Mouse (Mus musculus): ENCODE data around the gene Dsel.
A peak's percentile ranks its signal among the peaks of the same experiment; 100 is the strongest.

Gene Dsel

GRCm38 (mm10) chr1:111864779-111865165 lies at the start of gene Dsel:
Gene Dsel (minus strand): TSS chr1:111864918.
- peak; percentile 91 for DNase-seq

DNA sequence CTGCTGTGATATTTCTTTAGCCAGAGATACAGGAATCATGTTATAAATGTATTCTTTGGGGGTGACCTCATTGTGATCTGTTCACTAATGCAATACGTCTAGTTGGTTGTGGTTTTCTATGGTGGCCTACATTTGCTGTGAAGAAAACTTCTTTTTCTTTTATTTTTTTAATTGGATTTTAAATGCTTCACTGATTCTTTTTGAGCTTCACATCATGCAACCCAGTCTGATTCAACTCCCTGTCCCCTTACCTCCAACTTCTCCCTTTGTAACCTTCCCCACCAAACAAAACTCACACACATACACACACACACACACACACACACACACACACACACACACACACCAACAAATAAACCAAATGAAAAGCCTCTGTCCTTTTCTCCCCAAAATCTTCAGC lies 46.7 kb upstream of the Dsel start:
- DNase-seq: no peak

DNA sequence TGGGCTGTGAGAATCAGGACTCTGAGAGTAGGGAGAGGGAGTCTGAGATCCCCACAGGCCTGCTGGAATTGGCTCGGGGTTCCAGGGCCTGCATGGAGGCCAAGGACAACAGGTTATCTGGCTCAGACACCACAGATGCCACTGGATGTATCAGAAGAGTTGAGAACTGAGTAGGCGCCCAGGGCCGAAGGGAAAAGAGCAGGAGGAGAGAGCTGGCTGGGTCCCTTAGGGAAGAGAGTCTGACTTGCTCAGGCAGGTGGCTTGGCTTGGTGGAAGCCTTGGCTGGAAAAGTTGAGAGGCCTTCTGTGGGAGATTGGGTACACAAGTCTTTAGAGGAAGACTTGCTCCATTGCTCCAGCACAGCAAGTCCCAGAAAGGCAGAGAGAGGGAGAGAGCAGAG lies 18.6 kb upstream of the Dsel start:
- no peak for DNase-seq

GRCm38 (mm10) chr1:111875784-111876183 lies 11.1 kb upstream of the Dsel start:
- DNase-seq: no peak

DNA sequence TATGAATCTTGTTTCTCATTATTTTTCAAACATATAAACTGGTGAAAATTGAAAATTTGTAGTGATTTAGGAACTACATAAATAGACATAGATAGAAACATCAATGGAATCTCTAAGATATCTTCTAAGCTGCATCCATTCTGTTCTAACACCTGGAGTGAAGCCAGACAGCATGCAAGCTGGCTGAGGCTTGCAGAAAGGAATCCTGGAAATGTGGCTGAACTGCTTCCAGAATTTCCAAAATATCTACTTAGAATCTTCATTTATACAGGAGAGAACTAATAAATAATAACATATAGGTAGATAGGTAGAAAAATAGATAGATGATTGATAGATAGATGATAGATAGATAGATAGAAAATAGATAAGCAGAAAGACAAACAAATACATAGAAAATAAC lies 8.5 kb upstream of the Dsel start:
- no peak for DNase-seq

- DNase-seq: no peak
These were observed 749 bp upstream of the Dsel start for GRCm38 (mm10) chr1:111865467-111865866.

DNA sequence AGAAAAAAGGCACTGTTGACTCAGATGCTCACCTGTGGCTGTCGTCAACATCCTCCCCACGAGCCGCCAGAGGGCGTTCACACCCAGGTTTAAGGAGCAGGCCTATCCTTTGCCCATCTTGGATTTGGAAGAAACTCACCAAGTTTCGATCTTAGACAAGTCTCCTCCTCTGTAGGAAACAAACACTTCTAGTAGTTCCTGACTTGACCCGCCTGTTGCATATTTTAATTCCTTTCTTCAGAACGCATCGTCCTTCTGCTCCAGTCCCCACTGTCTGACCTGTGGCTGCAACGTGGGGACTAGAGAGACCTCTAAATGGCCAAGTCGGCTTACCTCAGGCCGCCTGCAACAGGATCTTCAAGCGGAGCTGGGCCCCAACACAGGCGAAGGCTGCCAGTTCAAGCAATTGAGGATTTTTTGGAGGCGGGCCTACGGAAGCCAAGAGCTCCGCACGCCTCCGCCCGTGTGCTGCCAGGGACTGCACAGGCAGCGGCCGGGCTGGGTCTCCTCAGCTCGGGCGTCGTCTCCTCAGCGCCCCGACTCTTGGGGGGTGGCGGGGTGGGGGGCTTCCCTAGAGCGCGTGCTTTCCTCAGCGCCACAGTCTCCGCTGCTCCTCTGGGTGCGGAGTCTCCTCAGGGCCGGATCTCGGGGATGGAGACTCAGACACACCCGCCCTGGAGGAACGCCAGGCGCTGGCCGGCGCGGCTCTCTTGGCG lies 497 bp downstream of the Dsel start:
- peak; percentile 85 for DNase-seq

- no peak for DNase-seq
These were observed 6.9 kb downstream of the Dsel start for GRCm38 (mm10) chr1:111857852-111858251.

DNA sequence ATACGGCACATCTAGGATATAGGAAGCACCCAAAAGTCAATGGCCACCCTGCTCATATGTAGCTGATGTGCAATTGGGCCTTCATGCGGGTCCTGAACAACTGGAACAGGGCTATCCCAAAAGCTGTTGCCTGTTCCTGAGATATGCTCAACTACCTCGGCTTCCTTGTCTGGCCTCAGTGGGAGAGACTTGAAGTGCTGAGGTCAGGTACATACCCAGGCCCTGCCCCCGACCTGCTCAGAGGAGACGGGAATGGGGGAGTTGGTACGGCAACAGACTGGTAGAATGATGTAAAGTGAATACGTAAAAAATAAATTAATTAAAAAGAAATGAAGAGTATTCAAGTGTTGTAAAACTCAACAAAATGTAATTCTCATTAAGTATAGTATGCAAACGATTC lies 12.3 kb downstream of the Dsel start:
- DNase-seq: no peak

GRCm38 (mm10) chr1:111833583-111834225 lies 31.0 kb downstream of the Dsel start:
- DNase-seq: no peak

Measured in right cerebral cortex, adult 18-20 months (tissue).